Mouse (Mus musculus): ENCODE results near the gene Thsd4.
"Not testable (repeated sequence)": the region's sequence is repeated elsewhere in the genome, so short reads cannot be mapped to it uniquely, and the experiment has no call there.

Thsd4 gene

GRCm38 (mm10) chr9:59947271-59947670, 574.6 kb downstream of the Thsd4 start:
- DNase-seq (ENCODE audit: low read depth, low spot score): no peak

- DNase-seq (ENCODE audit: low read depth, low spot score): no peak
These were observed 576.6 kb downstream of the Thsd4 start for GRCm38 (mm10) chr9:59945241-59945640.

GRCm38 (mm10) chr9:59943826-59944225, 578.0 kb downstream of the Thsd4 start:
- DNase-seq (ENCODE audit: low read depth, low spot score): no peak

- no peak for DNase-seq (ENCODE audit: low read depth, low spot score)
These were observed 579.3 kb downstream of the Thsd4 start for GRCm38 (mm10) chr9:59942501-59943085.

GRCm38 (mm10) chr9:59941885-59942350, 579.9 kb downstream of the Thsd4 start:
- no peak for DNase-seq (ENCODE audit: low read depth, low spot score)

- DNase-seq (ENCODE audit: low read depth, low spot score): no peak
These were observed 580.6 kb downstream of the Thsd4 start for GRCm38 (mm10) chr9:59940913-59941884.

- DNase-seq (ENCODE audit: low read depth, low spot score): no peak
These were observed 582.2 kb downstream of the Thsd4 start for GRCm38 (mm10) chr9:59939691-59940090.

- no peak for DNase-seq (ENCODE audit: low read depth, low spot score)
These were observed 583.3 kb downstream of the Thsd4 start for GRCm38 (mm10) chr9:59938529-59938928.

GRCm38 (mm10) chr9:59935866-59936265, 586.0 kb downstream of the Thsd4 start:
- not testable (repeated sequence) for DNase-seq (ENCODE audit: low read depth, low spot score)

GRCm38 (mm10) chr9:59930248-59930647, 591.6 kb downstream of the Thsd4 start:
- DNase-seq (ENCODE audit: low read depth, low spot score): no peak
